Comparison of ENCODE assay signal across 21 mouse cellular contexts in genomic region chr2:25467606-25468303, GRCm38 (mm10). TPM values are rescaled to one million over a fixed set of nuclear protein-coding genes. Genes with fewer than 3 reads are reported as not detected.
DNase-seq lines count a peak whose midpoint lies in the region; ATAC-seq and TF ChIP-seq lines count a peak whose summit lies in the region.
"Had no signal": no experiment of that assay in that cellular context is flagged by ENCODE, and none has a peak within 500 bp of the region (broad histone marks: within the 10 kb centered on the region; RNA-seq: fewer than 3 reads in every experiment).

No protein-coding gene starts in this region.

- peak; percentile 49 for DNase-seq in cerebellum, adult 9-10 months
- DNase-seq in cerebellum, postnatal 10 days: no peak
- no peak for DNase-seq in heart, adult 11 months
- DNase-seq in natural killer cell, adult 2 months (ENCODE audit: low spot score in 2 of 2): no peak
- DNase-seq: adrenal gland, postnatal 25 days; cerebellum, postnatal 14 days; gastrocnemius, postnatal 36 days; left cerebral cortex, postnatal 4 days; lung, adult 18-20 months; spleen, adult 18-20 months; thymus, postnatal 14 days had no signal

- H3K27me3 ChIP-seq in heart, embryonic 16.5 days (ENCODE audit: control insufficient read depth, insufficient read depth, low read length): no peaks in the 10 kb centered on the region
- no peaks in the 10 kb centered on the region for H3K27me3 ChIP-seq in testis, adult 2 months (ENCODE audit: control insufficient read depth, insufficient read depth, low read length)
- H3K27me3 ChIP-seq: CH12.LX; forebrain, embryonic 13.5 days; hindbrain, embryonic 13.5 days had no signal

- no peak for ATAC-seq in heart, embryonic 16.5 days (replicated peaks; ENCODE audit: extremely low read depth, insufficient read depth, low FRiP score)
- ATAC-seq: forebrain, embryonic 13.5 days had no signal

- H3K9me3 ChIP-seq in heart, embryonic 16.5 days (replicated peaks; ENCODE audit: control insufficient read depth, low read length): no peaks in the 10 kb centered on the region
- H3K9me3 ChIP-seq: forebrain, embryonic 13.5 days; hindbrain, embryonic 13.5 days had no signal

- H3K4me2 ChIP-seq in heart, embryonic 16.5 days (ENCODE audit: low read depth, low read length): peak overlapping the region; percentile 51
- H3K4me2 ChIP-seq: forebrain, embryonic 13.5 days; hindbrain, embryonic 13.5 days had no signal

- H3K27ac ChIP-seq in heart, embryonic 16.5 days (ENCODE audit: low read length): peak overlapping the region; percentile 79
- H3K27ac ChIP-seq in cortical plate, adult 2 months (ENCODE audit: insufficient read depth, low read length): peak overlapping the region; percentile 32; the same call in 1 of the 2 replicates
- H3K27ac ChIP-seq in testis, adult 2 months (ENCODE audit: control insufficient read depth, insufficient read depth, low read depth, low read length): peak overlapping the region; percentile 37; the same call in 1 of the 2 replicates
- H3K27ac ChIP-seq: forebrain, embryonic 13.5 days; hindbrain, embryonic 13.5 days had no signal

- no peak for TF ChIP-seq POLR2A in cortical plate, adult 2 months (IDR thresholded peaks at IDR 0.05; ENCODE audit: extremely low read depth, insufficient read depth, low read length)
- no peak for TF ChIP-seq POLR2A in testis, adult 2 months (IDR thresholded peaks at IDR 0.05; ENCODE audit: control insufficient read depth, low read depth, low read length)

- H3K36me3 ChIP-seq in heart, embryonic 16.5 days (ENCODE audit: control insufficient read depth, insufficient read depth): no peaks in the 10 kb centered on the region
- no peaks in the 10 kb centered on the region for H3K36me3 ChIP-seq in testis, adult 2 months (ENCODE audit: control insufficient read depth, insufficient read depth, low read length)
- H3K36me3 ChIP-seq: hindbrain, embryonic 13.5 days had no signal

- H3K4me3 ChIP-seq in heart, embryonic 16.5 days (ENCODE audit: low read length): 0 out of 2 replicates have a peak overlapping the region, but pooled peaks have one; percentile 12
- no peak overlapping the region; the same call in 1 of the 2 replicates for H3K4me3 ChIP-seq in cortical plate, adult 2 months (ENCODE audit: insufficient read depth, low read length)
- no peak overlapping the region for H3K4me3 ChIP-seq in testis, adult 2 months (ENCODE audit: control insufficient read depth, low read depth, low read length)
- H3K4me3 ChIP-seq: forebrain, embryonic 13.5 days; hindbrain, embryonic 13.5 days had no signal

- 59% methylated on average over 14 of the region's 14 CpGs for WGBS in heart, embryonic 16.5 days

- H3K9ac ChIP-seq in heart, embryonic 16.5 days (ENCODE audit: low read length): peak overlapping the region; percentile 62
- H3K9ac ChIP-seq: forebrain, embryonic 13.5 days; hindbrain, embryonic 13.5 days had no signal

- no peak for TF ChIP-seq CTCF in cortical plate, adult 2 months (IDR thresholded peaks at IDR 0.05; ENCODE audit: extremely low read depth, insufficient read depth, low read length)
- TF ChIP-seq CTCF in testis, adult 2 months (IDR thresholded peaks at IDR 0.05; ENCODE audit: control insufficient read depth, insufficient read depth, insufficient replicate concordance, low read depth, low read length): no peak

- peaks cover 30% of the 10 kb centered on the region for H3K4me1 ChIP-seq in heart, embryonic 16.5 days (ENCODE audit: control insufficient read depth, insufficient read depth, low read length)
- no peaks in the 10 kb centered on the region; the same call in 1 of the 2 replicates for H3K4me1 ChIP-seq in cortical plate, adult 2 months (ENCODE audit: control insufficient read depth, insufficient read depth, low read length)
- H3K4me1 ChIP-seq in testis, adult 2 months (ENCODE audit: control insufficient read depth, insufficient read depth, low read length): peaks cover 9% of the 10 kb centered on the region; the same call in 1 of the 2 replicates

RNA-seq across cellular contexts. Expression of gene Ptgds, which starts 2.1 kb away (rescaled TPM):
- polyA plus RNA-seq in heart, embryonic 16.5 days (2015; fragmentation: Nextera tagmentation; extraction: Ambion mirVana): 192 and 202 TPM in 2 replicates
- polyA plus RNA-seq in cortical plate, adult 2 months (2012; rRNA removed): 2,250 and 2,426 TPM in 2 replicates
- polyA plus RNA-seq in testis, adult 2 months (2012; rRNA removed): 311 and 369 TPM in 2 replicates

RNA-seq across cellular contexts. Expression of gene Paxx, which starts 6.9 kb away (rescaled TPM):
- 37.6 and 40.4 TPM in 2 replicates for polyA plus RNA-seq in heart, embryonic 16.5 days (2015; fragmentation: Nextera tagmentation; extraction: Ambion mirVana)
- 137 TPM in 2 replicates for polyA plus RNA-seq in cortical plate, adult 2 months (2012; rRNA removed)
- 34.3 and 35.8 TPM in 2 replicates for polyA plus RNA-seq in testis, adult 2 months (2012; rRNA removed)

RNA-seq across cellular contexts. Expression of gene Clic3, which starts 11.1 kb away (rescaled TPM):
- polyA plus RNA-seq in heart, embryonic 16.5 days (2015; fragmentation: Nextera tagmentation; extraction: Ambion mirVana): 8.0 and 17.9 TPM in 2 replicates
- polyA plus RNA-seq in cortical plate, adult 2 months (2012; rRNA removed): 0.72 and 0.79 TPM in 2 replicates
- polyA plus RNA-seq in testis, adult 2 months (2012; rRNA removed): 0.78 and 11.8 TPM in 2 replicates

RNA-seq across cellular contexts. Expression of gene Lcn12, which starts 26.0 kb away (rescaled TPM):
- not detected in 2 replicates for polyA plus RNA-seq in heart, embryonic 16.5 days (2015; fragmentation: Nextera tagmentation; extraction: Ambion mirVana)
- not detected in 2 replicates for polyA plus RNA-seq in cortical plate, adult 2 months (2012; rRNA removed)
- 5.7 TPM in 1 of 2 replicates, not detected in the other for polyA plus RNA-seq in testis, adult 2 months (2012; rRNA removed)
- polyA plus RNA-seq: forebrain, embryonic 13.5 days; hindbrain, embryonic 13.5 days; intestine, embryonic 16.5 days; kidney, embryonic 16.5 days; neural tube, embryonic 14.5 days; stomach, embryonic 14.5 days had no signal

RNA-seq across cellular contexts. Expression of gene Fbxw5, which starts 32.8 kb away (rescaled TPM):
- 92.1 and 97.8 TPM in 2 replicates for polyA plus RNA-seq in heart, embryonic 16.5 days (2015; fragmentation: Nextera tagmentation; extraction: Ambion mirVana)
- 44.3 and 46.1 TPM in 2 replicates for polyA plus RNA-seq in cortical plate, adult 2 months (2012; rRNA removed)
- polyA plus RNA-seq in testis, adult 2 months (2012; rRNA removed): 137 and 166 TPM in 2 replicates
